Mouse (Mus musculus) E14TG2a.4 (cell line): ENCODE results near the gene P2ry2.

Experiments used
- CTCF ChIP-seq: conservative IDR thresholded peaks from 2 replicates; pipeline ENCODE4 v1.5.1; 2014; ENCODE audit warnings: low read length
- NANOG ChIP-seq: IDR thresholded peaks from 2 replicates; pipeline ENCODE4 v1.6.1; 2014; ENCODE audit warnings: borderline replicate concordance, low read length, mixed read lengths
- POU5F1 ChIP-seq: IDR thresholded peaks from 2 replicates; pipeline ENCODE4 v1.6.1; 2014; ENCODE audit warnings: low read length, borderline replicate concordance

DNA sequence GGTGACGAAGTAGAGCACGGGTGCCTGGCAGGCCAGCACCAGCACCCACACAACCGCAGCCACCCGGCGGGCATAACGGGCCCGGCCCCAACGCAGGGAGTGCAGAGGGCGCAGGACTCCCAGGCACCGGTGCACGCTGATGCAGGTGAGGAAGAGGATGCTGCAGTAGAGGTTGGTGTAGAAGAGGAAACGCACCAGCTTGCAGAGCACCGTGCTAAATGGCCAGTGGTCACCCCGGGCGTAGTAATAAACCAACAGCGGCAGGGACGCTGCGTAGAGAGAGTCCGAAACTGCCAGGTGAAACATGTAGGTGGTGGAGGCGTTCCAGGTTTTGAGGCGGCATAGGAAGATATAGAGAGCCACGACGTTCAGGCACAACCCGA, 14.1 kb downstream of the P2ry2 start:
- TF ChIP-seq POU5F1 (no peak), CTCF (no peak), NANOG (no peak)
